Mouse (Mus musculus): ENCODE measurements around the gene Zmym5.
"Not testable (repeated sequence)": the region's sequence is repeated elsewhere in the genome, so short reads cannot be mapped to it uniquely, and the experiment has no call there.

Zmym5 gene

DNA sequence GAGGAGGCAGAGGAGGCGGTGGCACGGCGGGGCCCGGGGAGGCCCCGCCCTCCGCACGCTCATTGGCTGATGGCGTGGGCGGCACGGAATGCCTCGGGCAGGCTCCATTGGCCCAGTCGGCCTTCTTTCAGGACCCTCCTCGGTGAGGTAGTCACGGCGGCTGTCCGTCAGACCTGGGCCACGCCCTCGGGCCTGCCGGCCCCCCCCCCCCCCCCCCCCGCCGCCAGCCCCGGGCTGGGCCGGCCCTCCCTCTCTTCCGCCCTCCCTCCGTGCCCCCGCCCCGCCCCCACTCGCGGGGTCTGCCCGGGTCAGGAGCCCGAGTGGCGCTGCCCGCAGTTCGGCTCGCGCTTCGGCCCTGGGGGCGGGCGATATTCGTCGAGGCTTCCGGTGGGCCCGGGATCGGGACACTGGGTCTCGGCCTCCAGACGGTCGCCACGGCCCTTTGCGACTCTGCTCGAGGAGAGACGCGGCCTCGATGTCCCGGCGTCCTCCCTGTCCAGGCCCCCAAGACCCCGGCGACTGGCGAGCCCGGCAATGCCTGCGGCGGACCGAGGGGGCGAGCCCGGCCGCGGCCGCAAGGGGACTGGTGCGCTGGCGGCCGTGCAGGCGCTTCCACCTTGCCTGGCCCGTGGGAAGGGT, at the start of gene Zmym5:
Gene Zmym5, minus strand, starts transcription at position 16 of the 639 bp plus-strand sequence.
- DNase-seq (ENCODE audit: inconsistent age in 2 of 2, low spot score in 1 of 2) = peak; percentile 96

DNA sequence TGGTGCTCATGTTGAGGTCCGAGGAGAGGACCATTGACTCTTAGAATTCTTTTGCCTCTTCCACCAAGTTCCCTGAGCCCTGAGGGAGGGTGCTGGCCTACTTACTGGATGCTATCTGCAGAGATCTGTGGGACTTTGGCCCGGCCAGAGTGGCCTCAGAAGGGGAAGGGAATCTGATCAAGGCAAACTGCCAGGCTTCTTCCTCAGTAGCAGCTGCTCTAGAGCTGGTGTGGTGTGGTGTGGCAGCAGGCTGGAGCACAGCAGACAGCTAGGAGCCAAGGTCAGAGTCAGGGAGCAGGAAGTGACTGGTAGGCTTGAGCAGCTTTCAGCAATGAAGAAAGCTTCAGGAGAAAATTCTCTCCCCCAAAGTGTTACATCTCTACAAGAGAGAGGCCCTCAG, 38.2 kb upstream of the Zmym5 start:
- peak; percentile 8 to 25 for DNase-seq (ENCODE audit: inconsistent age in 2 of 2, low spot score in 1 of 2)

DNA sequence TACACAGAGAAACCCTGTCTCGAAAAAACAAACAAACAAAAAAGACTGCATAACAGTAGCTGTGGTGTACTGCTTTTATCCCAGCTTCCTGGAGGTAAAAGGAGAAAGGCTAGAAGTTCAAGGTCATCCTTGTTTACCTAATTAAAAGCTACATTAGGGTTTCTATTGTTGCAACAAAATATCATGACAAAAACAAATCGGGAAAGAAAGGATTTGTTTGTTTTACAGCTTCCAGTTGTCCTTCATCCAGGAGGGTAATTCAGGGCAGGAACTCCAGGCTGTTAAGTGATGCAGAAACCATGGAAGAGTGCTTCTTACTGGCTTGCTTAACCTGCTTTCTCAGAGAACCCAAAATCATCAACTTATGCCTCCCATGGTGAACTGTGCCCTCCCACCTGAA, 36.8 kb upstream of the Zmym5 start:
- DNase-seq (ENCODE audit: inconsistent age in 2 of 2, low spot score in 1 of 2) = no peak

DNA sequence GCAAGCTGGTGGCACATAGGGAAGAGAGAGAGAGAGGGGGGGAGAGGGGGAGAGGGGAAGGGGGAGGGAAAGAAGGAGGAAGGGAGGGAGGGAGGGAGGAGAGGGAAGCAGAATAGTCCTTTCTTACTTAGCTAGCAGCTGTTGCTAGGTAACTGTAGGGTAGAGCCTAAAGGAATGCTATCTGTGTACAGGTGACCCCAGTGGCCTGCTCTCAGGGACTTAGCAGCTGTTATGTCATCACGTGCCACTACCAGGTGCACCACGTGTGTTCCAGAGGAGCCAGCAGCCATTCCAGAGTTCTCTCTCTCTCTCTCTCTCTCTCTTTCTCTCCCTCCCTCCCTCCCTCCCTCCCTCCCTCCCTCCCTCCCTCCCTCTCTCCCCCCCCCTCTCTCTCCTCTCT, 33.0 kb upstream of the Zmym5 start:
- DNase-seq (ENCODE audit: inconsistent age in 2 of 2, low spot score in 1 of 2) = no peak

DNA sequence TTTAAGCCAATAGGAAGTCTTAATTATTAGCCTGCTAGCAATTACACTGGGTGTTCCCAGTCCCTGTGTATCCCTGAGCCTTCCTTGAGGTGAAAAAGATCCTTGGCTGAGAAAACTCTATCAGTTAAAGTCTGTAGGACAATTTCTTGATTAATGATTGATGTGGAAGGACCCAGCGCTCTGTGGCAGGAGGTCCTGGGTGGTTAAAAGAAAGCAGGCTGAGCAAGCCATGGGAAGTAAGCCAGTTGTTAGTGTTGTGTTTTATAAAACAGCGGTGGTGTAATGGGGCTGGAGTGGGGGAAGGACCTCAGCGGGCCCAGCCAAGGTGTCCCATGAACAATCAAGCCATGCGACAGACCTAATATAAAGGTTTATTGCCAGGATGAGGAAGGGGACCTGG, 32.5 kb upstream of the Zmym5 start:
- DNase-seq (ENCODE audit: inconsistent age in 2 of 2, low spot score in 1 of 2) = no peak

DNA sequence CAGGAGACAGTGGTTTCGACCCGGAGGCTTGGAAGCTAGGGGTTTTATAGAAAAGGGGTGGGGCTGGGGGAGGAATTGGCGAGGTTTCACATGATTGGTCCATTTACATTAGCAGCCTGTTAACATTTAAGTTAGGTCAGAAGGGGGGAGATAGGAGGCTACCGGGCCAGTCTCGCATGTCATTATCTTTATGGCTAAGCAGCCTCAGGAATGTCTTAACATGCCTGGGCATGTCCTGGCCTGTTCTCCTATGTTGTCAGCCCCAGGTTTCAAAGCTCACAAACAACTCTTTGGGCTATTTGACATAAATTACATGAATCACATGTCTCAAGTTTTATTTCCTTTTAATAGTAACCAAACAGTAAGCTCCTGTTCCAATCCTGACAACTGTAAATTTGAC, 23.1 kb upstream of the Zmym5 start:
- DNase-seq (ENCODE audit: inconsistent age in 2 of 2, low spot score in 1 of 2) = not testable (repeated sequence)

DNA sequence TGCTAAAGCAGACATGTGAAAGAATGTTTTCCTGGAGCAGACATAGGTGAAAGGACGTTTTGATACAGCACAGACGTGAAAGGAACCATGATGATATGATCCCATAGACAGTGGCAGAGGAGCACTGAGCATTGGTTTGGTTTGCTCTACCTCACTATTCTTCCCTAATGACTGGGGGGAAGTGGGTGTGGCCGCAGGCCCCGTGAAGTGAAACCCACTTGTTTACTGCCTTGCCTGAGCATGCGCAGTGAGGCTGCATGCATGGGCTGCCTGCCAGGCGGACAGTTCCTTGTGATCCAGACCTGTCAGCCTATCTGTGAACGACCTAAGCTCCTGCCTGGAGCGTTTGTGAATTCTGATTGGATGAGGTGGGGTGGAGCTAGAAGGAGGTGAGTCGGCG, 21.7 kb upstream of the Zmym5 start:
- not testable (repeated sequence) for DNase-seq (ENCODE audit: inconsistent age in 2 of 2, low spot score in 1 of 2)

DNA sequence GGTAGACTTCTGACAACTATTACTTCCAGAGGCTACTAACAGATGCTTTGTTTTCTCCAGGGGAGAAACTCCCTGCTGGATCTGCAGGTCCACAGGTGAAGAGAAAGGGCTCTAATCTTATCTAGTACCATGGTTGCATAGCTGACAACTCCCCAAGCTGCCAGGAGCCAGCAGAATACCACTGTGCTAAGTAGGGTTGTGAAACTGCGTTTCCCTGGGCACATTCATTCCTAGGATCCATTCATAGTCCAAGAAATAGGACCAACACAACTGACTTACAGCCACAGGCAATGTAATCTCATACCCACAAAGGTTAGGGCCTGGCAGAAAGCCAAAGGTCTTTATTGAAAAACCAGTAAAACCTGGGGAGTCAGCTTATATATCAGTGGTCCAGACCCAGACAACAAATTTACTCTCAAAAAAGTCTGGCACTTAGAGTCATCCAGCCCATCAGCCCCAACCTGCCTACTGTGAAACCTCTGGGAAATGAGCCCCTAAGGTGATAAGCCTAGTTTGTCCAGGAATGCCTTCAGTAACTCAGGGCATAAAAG, 21.1 kb upstream of the Zmym5 start:
- DNase-seq (ENCODE audit: inconsistent age in 2 of 2, low spot score in 1 of 2) = no peak

DNA sequence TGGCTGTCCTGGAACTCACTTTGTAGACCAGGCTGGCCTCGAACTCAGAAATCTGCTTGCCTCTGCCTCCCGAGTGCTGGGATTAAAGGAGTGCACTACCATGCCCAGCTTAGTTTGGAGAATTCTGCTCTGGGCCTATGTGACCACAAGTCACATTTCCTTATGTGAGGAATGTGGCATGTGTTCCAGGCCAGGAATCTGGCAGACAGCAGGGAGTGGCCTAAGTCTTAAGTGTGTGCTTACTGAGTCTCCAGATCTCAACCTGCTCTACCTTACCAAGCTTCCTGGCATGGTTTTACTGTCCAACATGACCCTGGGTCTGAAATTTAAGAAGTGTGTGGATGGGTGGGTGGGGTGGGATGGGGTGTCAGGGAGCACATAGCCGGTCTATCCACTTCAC, 20.6 kb upstream of the Zmym5 start:
- no peak for DNase-seq (ENCODE audit: inconsistent age in 2 of 2, low spot score in 1 of 2)

DNA sequence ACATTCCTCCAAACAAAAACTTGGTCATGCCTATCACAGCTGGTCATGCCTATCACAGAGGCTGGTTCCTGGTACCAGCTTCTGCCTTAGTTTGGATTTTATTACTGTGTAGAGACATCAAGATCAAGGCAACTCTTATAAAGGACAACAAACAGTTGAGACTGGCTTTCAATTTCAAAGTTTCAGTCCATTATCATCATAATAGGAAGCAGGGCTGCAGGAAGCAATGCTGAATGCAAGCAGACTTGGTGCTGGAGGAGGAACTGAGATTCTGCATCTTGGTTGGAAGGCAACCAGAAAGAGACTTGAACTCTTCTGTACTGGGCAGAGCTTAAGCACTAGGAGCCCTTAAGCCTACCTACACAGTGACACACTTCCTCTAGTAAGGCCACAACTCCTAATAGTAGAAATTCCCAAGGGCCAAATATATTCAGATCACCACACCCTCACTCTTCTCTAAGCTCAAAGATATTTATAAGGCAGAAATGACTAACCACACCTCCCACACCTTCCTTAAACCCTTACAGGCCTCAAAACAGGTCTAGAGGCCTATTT, 19.1 kb upstream of the Zmym5 start:
- no peak for DNase-seq (ENCODE audit: inconsistent age in 2 of 2, low spot score in 1 of 2)

DNA sequence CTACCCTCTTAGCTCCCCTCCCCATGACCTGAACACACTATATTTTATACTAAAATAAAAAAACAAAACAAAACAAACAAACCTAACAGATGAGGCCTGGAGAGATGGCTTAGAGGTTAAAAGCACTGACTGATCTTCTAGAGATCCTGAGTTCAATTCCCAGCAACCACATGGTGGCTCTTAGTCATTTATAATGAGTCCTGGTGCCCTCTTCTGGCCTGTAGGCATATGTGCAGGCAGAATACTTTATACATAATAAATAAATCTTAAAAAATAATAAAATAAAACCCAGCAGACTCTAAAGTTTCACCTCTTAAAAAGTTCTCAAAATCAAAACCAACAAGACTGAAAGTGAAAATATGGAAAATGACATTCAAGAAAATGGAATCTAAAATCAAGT, 13.0 kb upstream of the Zmym5 start:
- DNase-seq (ENCODE audit: inconsistent age in 2 of 2, low spot score in 1 of 2) = no peak

DNA sequence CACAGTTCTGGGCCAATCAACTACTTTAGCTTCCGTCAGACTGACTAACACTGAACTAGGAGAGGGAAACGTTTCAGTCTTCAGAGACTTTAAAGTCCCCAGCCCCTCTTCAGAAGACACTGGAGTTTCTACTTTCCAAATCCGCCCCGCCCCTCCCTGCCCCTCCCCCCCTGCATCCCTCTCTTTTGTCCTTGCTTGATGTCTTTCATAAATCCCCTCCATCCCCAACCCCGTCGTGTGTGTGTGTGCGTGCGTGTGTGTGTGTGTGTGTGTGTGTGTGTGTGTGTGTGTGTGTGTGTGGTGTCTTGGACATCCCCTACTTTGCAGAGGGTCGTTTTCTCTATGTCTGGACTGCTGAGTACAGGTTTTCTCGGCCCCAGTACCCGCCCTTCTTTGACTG, 6.1 kb upstream of the Zmym5 start:
- no peak for DNase-seq (ENCODE audit: inconsistent age in 2 of 2, low spot score in 1 of 2)

DNA sequence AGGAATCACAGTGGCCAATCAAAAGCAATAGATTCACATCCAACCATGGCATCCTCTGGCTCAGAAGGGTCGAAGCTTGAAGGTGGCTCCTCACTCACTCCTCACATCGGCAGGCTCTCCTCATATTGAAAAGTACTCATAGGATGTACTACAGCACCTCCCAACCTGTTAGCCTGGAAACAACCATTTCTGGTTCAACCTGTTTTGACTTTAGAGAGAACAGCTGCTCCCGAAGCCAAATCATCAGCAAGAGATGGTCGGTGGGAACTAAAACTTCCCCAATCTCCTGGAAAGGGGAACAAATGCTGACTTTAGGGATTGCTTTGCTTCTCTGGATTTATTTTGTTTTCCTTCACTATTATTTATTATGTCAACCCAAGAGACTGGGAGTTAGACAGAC, 5.6 kb upstream of the Zmym5 start:
- DNase-seq (ENCODE audit: inconsistent age in 2 of 2, low spot score in 1 of 2) = no peak

DNA sequence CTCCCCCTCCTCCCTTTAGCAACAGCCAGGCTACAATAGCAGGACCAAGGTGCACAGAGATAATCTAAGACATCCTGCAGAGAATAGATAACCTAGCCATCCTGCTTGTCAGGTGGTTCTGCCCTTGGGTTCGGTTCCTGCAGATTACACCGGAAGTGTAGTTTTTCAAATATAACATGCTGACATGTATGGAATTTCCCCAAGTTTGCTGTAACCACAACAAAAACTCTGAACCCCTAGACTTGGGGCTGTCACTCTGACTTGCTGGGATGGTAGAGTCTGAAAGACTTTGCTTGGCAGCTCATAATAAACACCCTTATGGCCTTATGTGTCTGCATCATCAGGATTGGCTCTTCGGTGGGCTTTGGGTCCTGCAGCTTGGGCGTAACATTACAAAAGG, 5.0 kb upstream of the Zmym5 start:
- no peak for DNase-seq (ENCODE audit: inconsistent age in 2 of 2, low spot score in 1 of 2)

DNA sequence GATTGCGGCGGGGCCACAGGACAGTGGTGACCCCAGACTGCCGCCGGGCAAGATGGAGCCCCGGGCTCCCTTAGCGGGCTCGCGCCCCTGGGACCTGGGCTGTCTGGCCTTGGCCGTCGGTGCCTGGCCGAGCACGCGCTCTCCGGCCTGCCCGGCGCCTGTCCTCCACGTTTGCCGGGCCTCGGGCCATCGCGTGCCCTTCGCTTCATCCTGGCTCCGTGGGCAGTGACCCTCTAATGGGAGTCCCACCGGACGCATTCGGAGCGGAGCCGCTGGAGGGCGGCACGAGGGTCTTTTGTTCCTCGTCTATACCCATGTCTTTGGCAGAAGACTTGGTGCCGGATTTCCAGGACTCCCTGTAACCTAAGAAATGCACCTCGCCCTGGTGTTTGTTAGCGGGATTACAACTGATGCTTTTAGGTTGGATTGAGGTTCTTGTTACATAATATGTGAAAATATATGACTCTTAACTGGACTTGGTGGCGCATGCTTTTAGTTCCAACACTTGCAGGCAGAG, 1.1 kb upstream of the Zmym5 start:
- DNase-seq (ENCODE audit: inconsistent age in 2 of 2, low spot score in 1 of 2) = peak; percentile 86 to 95

DNA sequence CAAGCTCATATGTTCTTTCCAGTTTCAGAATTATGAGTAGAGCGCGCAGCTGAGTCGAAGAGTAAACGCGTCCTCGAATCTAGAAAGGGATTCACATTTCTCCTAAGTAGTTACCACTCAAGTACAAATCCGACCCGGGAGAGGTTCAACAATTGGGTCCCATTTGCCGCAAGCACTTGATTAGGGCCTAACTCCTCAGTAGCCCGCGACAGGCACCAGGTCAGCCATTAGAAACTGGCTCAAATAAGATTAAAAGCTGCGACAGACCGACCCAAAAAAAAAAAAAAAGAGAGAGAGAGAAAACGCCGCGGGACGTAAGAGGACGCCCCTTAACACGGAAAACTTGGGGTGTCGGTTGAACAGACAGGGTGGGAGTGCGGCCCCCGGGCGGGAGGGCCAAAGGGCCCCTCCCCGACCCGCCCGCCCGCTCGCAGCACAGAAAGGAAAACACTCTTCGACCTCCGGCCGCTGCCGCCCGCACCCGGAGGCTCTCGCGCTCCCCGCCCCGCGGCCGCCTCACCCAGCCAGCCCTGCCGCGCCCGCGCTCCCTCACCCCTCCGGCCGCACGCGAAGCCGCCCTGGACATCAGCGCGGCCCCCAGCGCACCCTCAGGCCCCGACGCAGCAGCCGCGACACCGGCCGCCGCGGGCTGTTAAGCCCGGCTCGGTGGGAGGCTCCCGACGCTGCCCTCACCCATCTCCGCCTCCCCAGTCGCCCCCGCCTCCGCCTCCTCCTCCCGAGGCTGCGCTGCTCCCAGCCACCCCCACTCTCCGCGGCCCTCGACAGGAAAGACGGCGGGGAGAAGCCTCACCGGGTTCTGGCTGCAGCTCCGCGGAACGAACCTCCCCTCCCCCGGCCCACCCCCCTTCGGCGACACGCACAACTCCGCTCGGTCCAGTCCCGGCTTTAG, 480 bp downstream of the Zmym5 start:
- peak; percentile 71 to 86 for DNase-seq (ENCODE audit: inconsistent age in 2 of 2, low spot score in 1 of 2)

DNA sequence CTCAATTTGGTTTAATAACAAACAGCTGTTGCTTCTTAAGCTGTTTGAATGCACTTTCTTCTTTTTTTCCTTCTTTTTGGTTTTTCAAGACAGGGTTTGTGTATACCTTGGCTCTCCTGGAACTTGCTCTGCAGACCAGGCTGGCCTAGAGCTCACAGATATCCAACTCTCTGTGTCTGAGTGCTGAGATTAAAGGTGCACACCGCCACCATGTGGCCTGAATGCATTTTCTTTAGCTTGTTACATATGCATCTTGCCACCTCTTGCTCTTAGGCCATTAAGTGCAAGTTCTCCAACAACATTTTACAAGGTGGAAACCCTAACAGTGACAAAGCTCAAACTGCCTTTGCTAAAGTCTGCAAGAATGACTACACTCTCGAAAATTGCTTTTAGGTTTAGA, 18.3 kb downstream of the Zmym5 start:
- peak; percentile 33 to 71 for DNase-seq (ENCODE audit: inconsistent age in 2 of 2, low spot score in 1 of 2)

DNA sequence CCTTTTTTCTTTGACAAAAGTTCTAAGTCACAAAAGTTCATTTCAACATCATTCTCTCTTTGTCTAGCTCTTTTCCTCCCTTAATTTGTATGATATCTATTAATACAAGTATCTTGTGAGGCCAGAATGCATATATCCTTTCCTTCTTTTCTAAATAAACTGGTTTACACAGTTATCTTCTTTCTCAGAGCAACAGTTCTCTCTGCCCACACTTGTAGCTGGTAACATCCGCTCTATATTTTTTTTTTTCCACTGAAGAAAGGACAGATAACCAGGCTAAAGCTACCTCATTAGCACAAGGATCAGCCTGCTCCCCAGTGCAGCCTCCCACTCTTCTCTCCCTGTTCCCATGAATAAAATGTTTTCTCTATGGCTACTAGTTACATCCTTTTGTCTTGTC, 26.9 kb downstream of the Zmym5 start:
- DNase-seq (ENCODE audit: inconsistent age in 2 of 2, low spot score in 1 of 2) = no peak

DNA sequence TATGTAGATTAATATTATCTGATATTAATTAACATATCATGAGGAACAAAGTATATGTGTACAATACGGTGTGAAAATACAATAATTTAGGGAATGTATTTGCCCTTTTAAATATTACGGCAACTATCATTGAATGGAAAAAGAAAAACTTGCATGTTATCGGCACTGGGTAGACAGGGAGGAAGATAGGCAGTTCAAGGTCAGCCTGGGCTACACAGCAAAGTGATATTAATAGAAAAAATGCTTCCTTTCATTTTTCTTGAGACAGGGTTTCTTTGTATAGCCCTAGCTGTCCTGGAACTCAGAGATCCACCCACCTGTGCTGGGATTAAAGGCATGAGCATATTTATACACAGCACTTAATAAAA, 32.6 kb downstream of the Zmym5 start:
- DNase-seq (ENCODE audit: inconsistent age in 2 of 2, low spot score in 1 of 2) = peak in 1 of 2 experiments; percentile 65

DNA sequence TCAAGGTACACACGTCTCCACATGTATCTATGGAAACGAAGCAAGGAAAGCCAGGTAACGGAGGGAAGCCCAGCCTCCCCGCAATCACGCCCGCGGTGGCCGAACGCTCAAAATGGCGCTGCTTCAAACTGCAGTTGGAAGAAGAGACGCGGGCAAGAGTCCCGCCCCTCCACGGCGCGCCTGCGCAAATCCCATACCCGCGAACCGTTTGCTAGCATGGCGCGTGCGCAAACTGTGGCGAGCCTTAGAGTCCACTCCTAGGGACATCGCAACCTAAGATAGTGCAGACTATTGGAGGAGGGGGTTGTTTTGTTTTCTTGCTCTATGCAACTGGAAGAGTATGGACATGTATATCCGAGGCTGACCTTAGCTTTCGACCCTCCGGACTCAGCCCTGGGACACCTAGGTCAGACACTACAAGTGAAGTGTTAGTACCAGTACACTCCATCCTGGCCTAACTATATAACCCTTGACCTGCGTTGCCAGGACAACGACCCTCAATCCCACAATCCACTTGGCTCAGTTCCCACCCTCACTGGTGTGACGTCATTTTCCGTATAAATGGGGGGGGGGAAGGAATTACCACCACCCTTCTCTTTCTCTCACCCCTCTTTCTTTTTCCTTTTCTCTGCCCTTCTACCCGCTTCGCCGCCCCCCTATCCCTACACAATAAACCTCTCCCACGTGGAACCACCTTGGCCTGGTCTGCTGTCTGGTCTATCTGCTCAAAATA, 33.1 kb downstream of the Zmym5 start, which contains the start of gene Pspc1:
Gene Pspc1, minus strand, starts transcription at position 117 of the 733 bp plus-strand sequence.
- peak; percentile 98 to 99 for DNase-seq (ENCODE audit: inconsistent age in 2 of 2, low spot score in 1 of 2)

Measured in adrenal gland, adult (tissue).